1 mouse cellular context compared by ENCODE assay signal in genomic region chr7:127271093-127271492, GRCm38 (mm10).
TF ChIP-seq lines count a peak whose summit lies in the region.

No protein-coding gene starts in this region.

TF ChIP-seq in MEL, 35 proteins besides CTCF, POLR2A, EP300 and RAD21 (continued from another document):
- TF ChIP-seq JUND (IDR thresholded peaks at IDR 0.05; ENCODE audit: low read depth, low read length): no peak
- no peak for TF ChIP-seq CHD2 (IDR thresholded peaks at IDR 0.05; ENCODE audit: low read length)
- no peak for TF ChIP-seq MAX (IDR thresholded peaks at IDR 0.05; ENCODE audit: low read length)
- no peak for TF ChIP-seq USF1 (IDR thresholded peaks at IDR 0.05; ENCODE audit: low read depth, low read length)
- TF ChIP-seq MAFK (IDR thresholded peaks at IDR 0.05; ENCODE audit: borderline replicate concordance, low read depth, low read length): no peak
- no peak for TF ChIP-seq USF2 (IDR thresholded peaks at IDR 0.05; ENCODE audit: borderline replicate concordance in 1 of 2, insufficient read depth in 1 of 2, low read depth in 1 of 2, low read length in 2 of 2)
